Mouse (Mus musculus): ENCODE measurements around the gene Palld.

Palld gene

DNA sequence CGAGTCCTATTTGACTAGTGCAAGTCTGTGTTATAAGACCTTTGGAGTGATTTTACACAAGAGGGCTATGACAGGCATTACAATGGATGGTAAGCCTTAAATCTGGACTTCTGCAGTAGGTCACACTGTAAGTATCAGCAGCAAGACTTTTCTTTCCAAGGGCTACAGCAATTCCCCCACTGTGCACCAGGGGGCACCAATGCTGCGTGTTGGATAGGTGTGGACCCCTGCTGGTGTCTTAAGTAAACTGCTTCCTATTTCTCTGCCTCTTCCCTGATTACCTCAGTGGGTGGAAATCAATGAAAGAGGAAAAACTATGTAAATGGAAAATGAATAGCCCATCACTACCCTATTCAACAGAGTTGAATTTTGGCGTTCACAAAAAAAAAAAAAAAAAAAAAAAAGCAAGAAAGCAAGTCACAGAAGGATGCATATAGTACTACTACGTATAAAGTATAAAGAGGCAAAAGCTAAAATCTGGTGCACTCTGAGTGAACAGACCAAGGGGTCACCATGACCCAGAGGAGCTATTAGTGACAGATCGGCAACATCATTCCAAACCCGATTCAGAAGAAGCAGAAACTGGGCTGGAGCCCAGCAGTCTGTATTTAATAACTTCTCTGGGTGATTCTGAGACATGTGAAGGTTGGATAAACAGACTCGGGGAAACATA, 362.5 kb downstream of the Palld start:
- no peaks in the 10 kb centered on the region for H3K9me3 ChIP-seq (ENCODE audit: low read length)

DNA sequence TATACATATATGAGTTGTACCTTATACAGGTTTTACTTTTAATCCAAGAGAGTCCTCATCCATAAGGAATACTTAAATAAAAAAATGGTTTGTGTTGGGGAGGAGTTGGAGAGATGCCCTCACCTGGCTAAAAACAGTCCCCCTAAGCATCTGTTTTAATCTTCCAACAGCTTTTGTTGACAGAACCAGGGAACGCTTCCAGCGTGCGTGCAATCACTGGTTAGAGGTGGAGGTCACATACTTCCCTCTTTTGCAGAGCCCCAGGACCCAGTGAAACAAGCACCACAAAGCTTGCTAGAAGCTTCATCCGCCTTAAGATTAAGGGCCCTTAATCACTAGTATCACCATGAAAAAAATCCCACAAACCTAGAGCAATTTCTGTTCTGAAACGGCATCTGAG, 365.0 kb downstream of the Palld start:
- H3K4me1 ChIP-seq (replicated peaks; ENCODE audit: low read depth, low read length): peaks cover 38% of the 10 kb centered on the region
- no peaks in the 10 kb centered on the region for H3K36me3 ChIP-seq (ENCODE audit: insufficient read depth, low read length)
- no peak for TF ChIP-seq CTCF (conservative IDR thresholded peaks at IDR 0.05; ENCODE audit: low read length)
- no peak for TF ChIP-seq NANOG (IDR thresholded peaks at IDR 0.05; ENCODE audit: borderline replicate concordance, low read length)
- TF ChIP-seq POU5F1 (IDR thresholded peaks at IDR 0.05; ENCODE audit: borderline replicate concordance, low read length): no peak
- H3K9me3 ChIP-seq (ENCODE audit: low read length): no peaks in the 10 kb centered on the region
- H3K4me3 ChIP-seq (replicated peaks; ENCODE audit: low read length): no peak overlapping the region
- peaks cover 5% of the 10 kb centered on the region; the same call in 1 of the 2 replicates for H3K27me3 ChIP-seq (ENCODE audit: insufficient read depth, low read length)

More for the DNA sequence above, 362.5 kb downstream of the Palld start:
- Histone ChIP-seq H3K27me3 (ENCODE audit: insufficient read depth, low read length) (peaks cover 5% of the 10 kb centered on the region; the same call in 1 of the 2 replicates), H3K4me3 (replicated peaks; ENCODE audit: low read length) (no peak overlapping the region), H3K36me3 (ENCODE audit: insufficient read depth, low read length) (no peaks in the 10 kb centered on the region), H3K4me1 (replicated peaks; ENCODE audit: low read depth, low read length) (peaks cover 17% of the 10 kb centered on the region)
- no peak for TF ChIP-seq NANOG (IDR thresholded peaks at IDR 0.05; ENCODE audit: borderline replicate concordance, low read length)
- no peak for TF ChIP-seq POU5F1 (IDR thresholded peaks at IDR 0.05; ENCODE audit: borderline replicate concordance, low read length)
- TF ChIP-seq CTCF (conservative IDR thresholded peaks at IDR 0.05; ENCODE audit: low read length): peak; percentile 100

DNA sequence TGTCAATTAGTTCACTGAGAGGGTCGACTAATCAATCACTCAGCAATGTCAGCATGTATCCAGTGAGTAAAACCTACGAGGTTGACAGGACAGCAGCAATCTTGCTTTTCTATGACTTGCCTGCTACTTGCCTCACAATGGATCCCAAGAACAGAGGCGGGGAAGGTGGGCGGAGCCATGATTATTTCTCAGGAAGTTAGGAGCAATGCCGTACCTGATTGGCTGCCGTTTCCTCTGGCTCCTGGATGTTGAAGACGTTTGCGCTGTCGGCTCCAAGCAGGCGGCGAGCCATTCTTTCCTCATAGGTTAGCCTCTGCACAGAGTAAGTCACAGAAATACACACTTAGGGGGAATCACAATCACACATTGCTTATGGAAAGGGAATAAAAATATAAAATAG, 367.0 kb downstream of the Palld start:
- H3K27me3 ChIP-seq (ENCODE audit: insufficient read depth, low read length): no peaks in the 10 kb centered on the region
- TF ChIP-seq NANOG (IDR thresholded peaks at IDR 0.05; ENCODE audit: borderline replicate concordance, low read length) (no peak), POU5F1 (IDR thresholded peaks at IDR 0.05; ENCODE audit: borderline replicate concordance, low read length) (no peak)
- H3K36me3 ChIP-seq (ENCODE audit: insufficient read depth, low read length): peaks cover 9% of the 10 kb centered on the region

DNA sequence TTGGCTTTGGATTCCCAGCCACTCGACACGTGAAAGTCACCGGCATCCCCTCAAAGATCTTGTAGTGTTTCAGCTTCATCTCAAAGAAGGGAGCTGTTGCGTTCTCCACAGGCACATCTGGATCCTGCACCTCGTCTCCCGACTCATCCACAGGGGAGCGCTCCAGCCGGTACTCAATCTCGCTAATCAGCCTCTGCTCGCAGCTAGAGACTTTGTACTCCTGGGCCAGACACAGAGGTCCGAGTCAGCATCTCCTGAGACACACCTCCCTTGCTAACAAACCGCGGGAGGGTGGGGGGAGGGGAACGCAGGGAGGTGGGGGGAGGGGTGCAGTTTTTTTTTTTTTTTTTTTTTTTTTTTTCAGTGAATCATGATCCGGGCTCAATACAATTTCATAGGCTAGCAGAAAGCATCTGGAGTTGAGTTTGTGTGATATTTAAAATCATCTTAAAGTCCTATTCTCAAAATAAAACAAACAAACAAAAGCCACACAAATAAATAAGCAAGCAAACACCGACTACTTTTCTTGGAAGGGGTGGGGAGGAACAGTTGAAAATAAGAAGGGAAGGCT, 369.0 kb downstream of the Palld start:
- Histone ChIP-seq H3K4me1 (replicated peaks; ENCODE audit: low read depth, low read length) (peaks cover 65% of the 10 kb centered on the region), H3K9me3 (ENCODE audit: low read length) (no peaks in the 10 kb centered on the region), H3K4me3 (replicated peaks; ENCODE audit: low read length) (peak overlapping the region; percentile 72), H3K27me3 (ENCODE audit: insufficient read depth, low read length) (no peaks in the 10 kb centered on the region), H3K36me3 (ENCODE audit: insufficient read depth, low read length) (peaks cover 28% of the 10 kb centered on the region)
- TF ChIP-seq NANOG (IDR thresholded peaks at IDR 0.05; ENCODE audit: borderline replicate concordance, low read length) (no peak), CTCF (conservative IDR thresholded peaks at IDR 0.05; ENCODE audit: low read length) (no peak), POU5F1 (IDR thresholded peaks at IDR 0.05; ENCODE audit: borderline replicate concordance, low read length) (no peak)

More for the DNA sequence above, 367.0 kb downstream of the Palld start:
- H3K4me1 ChIP-seq (replicated peaks; ENCODE audit: low read depth, low read length): peaks cover 51% of the 10 kb centered on the region
- H3K4me3 ChIP-seq (replicated peaks; ENCODE audit: low read length): peak overlapping the region; percentile 57
- H3K9me3 ChIP-seq (ENCODE audit: low read length): no peaks in the 10 kb centered on the region

DNA sequence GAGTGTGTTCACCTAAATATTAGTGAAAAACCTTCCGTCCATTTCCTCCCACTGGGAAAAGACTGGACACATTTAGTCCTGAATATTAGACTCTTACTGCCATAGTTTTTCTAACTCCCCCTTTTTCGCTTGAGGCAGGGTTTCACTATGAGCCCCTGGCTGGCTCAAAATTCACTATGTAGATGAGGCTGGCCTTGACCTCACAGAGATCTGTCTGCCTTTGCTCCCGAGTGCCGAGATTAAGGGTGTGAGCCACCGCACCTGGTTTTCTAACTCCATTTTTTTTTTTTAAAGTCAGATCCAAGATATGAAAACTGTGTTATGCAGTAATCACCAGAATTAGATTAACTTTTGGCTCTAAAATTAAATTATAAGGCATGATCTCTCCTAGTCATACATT, 369.7 kb downstream of the Palld start:
- Histone ChIP-seq H3K36me3 (ENCODE audit: insufficient read depth, low read length) (peaks cover 34% of the 10 kb centered on the region), H3K4me3 (replicated peaks; ENCODE audit: low read length) (peak overlapping the region; percentile 72), H3K27me3 (ENCODE audit: insufficient read depth, low read length) (no peaks in the 10 kb centered on the region), H3K9me3 (ENCODE audit: low read length) (no peaks in the 10 kb centered on the region), H3K4me1 (replicated peaks; ENCODE audit: low read depth, low read length) (peaks cover 69% of the 10 kb centered on the region)
- TF ChIP-seq CTCF (conservative IDR thresholded peaks at IDR 0.05; ENCODE audit: low read length) (no peak), NANOG (IDR thresholded peaks at IDR 0.05; ENCODE audit: borderline replicate concordance, low read length) (no peak), POU5F1 (IDR thresholded peaks at IDR 0.05; ENCODE audit: borderline replicate concordance, low read length) (no peak)

DNA sequence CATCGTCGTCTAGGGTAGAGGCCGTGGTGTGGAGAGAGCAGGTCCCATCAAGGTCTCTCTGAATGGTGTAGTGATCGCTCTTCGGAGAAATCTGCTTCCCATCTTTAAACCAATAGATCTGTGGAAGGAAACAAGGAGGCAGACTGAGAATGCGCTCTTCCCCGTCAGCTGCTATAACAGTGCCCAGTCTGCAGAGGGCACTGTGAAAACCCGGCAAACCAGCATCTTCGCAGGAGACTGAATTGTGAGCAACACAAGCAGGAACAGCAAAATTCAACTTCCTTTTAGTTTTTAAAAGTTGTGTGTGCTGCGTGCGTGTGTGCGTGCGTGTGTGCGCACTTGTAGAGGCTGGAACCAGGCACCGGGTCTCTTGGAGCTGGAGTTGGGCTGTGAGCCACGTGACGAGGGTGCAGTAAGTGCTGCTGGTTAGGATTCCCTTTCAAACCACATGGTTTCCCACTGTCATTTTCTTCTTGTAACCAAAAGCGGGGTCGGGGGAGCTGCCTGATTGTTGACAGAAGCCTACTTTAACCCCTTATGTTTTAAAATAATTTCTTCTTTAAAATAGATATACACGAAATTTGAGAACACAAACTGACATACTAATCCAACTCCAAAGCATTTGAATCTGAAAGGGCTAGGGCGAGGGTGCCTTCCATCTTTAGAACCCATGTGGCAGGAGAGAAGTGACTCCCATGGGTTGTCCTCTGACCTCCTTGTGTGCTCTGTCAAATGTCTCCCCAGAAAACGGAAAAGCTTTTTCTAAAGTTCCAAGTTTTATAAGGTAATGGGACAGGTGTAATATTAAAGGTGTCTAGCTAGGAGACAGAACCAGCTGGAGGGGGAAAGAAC, 370.3 kb downstream of the Palld start:
- Histone ChIP-seq H3K9me3 (ENCODE audit: low read length) (no peaks in the 10 kb centered on the region), H3K4me1 (replicated peaks; ENCODE audit: low read depth, low read length) (peaks cover 69% of the 10 kb centered on the region), H3K36me3 (ENCODE audit: insufficient read depth, low read length) (peaks cover 40% of the 10 kb centered on the region), H3K27me3 (ENCODE audit: insufficient read depth, low read length) (no peaks in the 10 kb centered on the region), H3K4me3 (replicated peaks; ENCODE audit: low read length) (peak overlapping the region; percentile 72)
- TF ChIP-seq NANOG (IDR thresholded peaks at IDR 0.05; ENCODE audit: borderline replicate concordance, low read length) (no peak), CTCF (conservative IDR thresholded peaks at IDR 0.05; ENCODE audit: low read length) (peak; percentile 93), POU5F1 (IDR thresholded peaks at IDR 0.05; ENCODE audit: borderline replicate concordance, low read length) (no peak)

DNA sequence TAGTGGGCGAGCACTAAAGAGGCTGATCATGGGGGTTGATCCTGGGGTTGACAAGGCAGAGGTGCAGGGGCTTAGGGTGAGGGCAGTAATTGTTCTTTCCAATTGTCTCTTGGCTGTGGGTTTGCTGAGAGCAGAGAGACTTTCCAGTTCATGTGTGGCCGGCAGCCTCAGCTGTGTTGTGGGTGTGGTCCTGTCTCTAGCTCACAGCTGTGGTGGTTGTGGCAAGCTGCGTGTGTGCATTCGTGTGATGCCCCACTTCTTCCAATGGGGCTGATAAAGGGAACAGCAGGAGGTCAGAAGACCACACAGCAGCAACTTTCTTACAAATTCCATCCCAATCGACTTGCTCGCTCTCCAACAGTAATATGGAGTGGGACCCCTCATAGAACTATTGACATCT, 373.8 kb downstream of the Palld start:
- no peak overlapping the region for H3K4me3 ChIP-seq (replicated peaks; ENCODE audit: low read length)
- H3K27me3 ChIP-seq (ENCODE audit: insufficient read depth, low read length): no peaks in the 10 kb centered on the region
- H3K36me3 ChIP-seq (ENCODE audit: insufficient read depth, low read length): peaks cover 68% of the 10 kb centered on the region
- no peaks in the 10 kb centered on the region for H3K9me3 ChIP-seq (ENCODE audit: low read length)
- TF ChIP-seq NANOG (IDR thresholded peaks at IDR 0.05; ENCODE audit: borderline replicate concordance, low read length): no peak
- TF ChIP-seq CTCF (conservative IDR thresholded peaks at IDR 0.05; ENCODE audit: low read length): no peak
- no peak for TF ChIP-seq POU5F1 (IDR thresholded peaks at IDR 0.05; ENCODE audit: borderline replicate concordance, low read length)
- peaks cover 42% of the 10 kb centered on the region for H3K4me1 ChIP-seq (replicated peaks; ENCODE audit: low read depth, low read length)

DNA sequence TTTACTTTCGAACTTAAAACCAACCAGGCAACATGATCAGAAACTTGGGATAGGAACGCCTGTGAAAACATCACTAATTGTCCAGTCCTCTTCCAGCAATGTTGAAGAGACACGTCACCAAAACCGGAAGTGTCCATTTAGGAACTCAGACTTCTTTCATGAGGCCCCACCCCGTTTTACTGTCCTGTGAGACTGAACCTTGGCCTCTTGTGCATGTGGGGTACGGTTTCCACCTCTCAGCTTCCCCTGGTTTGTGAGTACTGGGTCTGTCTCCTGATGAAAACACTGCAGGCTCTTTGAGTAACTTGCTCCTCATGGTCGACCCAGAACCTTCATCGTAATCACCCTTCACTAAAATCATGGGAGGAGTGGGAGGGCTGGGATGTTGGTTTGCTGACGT, 374.3 kb downstream of the Palld start:
- Histone ChIP-seq H3K9me3 (ENCODE audit: low read length) (no peaks in the 10 kb centered on the region), H3K36me3 (ENCODE audit: insufficient read depth, low read length) (peaks cover 70% of the 10 kb centered on the region)

More for the DNA sequence above, 374.3 kb downstream of the Palld start:
- H3K4me1 ChIP-seq (replicated peaks; ENCODE audit: low read depth, low read length): peaks cover 39% of the 10 kb centered on the region
- H3K27me3 ChIP-seq (ENCODE audit: insufficient read depth, low read length): no peaks in the 10 kb centered on the region
- H3K4me3 ChIP-seq (replicated peaks; ENCODE audit: low read length): no peak overlapping the region
- TF ChIP-seq NANOG (IDR thresholded peaks at IDR 0.05; ENCODE audit: borderline replicate concordance, low read length) (no peak), CTCF (conservative IDR thresholded peaks at IDR 0.05; ENCODE audit: low read length) (no peak), POU5F1 (IDR thresholded peaks at IDR 0.05; ENCODE audit: borderline replicate concordance, low read length) (no peak)

Data from E14TG2a.4 (cell line).